Mouse (Mus musculus): ENCODE measurements around the gene Ldlrap1. TPM values are rescaled to one million over a fixed set of nuclear protein-coding genes. Genes with fewer than 3 reads are reported as not detected.

Ldlrap1 gene
- 10 to 100 TPM; 47.4 to 57.0 TPM for polyA plus RNA-seq (2017; shearing (Covaris generic))

DNA sequence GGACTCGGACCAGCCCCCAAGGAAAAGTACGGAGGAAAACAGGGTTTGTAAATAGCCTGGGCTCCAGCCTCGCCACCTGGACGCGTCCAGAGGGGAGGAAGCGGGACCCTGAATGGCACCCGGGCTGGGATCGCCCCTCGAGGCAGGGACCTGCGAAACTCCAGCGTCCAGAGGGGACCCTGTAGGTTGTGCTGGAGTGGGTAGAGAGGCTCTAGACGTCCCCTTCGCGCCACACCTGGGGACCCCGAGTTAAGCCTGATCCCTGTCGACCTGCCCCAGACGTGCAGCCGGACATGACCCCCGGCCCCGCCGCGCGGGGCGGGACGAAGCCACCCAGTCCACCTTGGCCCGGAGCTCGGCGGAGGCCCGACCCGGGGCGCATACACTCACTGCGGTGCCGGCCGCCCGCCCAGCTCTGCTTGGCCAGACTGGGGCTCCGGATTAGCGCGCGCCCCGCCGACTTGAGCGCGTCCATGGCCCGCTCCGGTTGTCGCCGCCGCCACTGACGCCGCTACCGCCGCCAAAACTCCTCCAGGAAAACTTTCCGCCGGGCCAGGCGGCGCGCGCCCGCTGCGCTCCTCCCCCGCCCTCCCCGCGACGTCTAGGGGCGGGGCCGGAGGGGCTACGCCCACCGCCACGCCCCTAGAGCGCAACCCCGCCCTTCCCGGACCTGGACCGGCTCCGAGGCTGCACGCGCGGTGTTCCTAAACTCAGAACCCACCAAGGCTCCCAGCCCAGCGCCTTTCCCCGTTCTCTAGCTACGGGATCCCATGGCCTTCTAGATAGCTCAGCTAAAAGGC lies at the start of gene Ldlrap1:
TSS of gene Ldlrap1 (minus strand) at position 599 of the 800 bp plus-strand sequence.

DNA sequence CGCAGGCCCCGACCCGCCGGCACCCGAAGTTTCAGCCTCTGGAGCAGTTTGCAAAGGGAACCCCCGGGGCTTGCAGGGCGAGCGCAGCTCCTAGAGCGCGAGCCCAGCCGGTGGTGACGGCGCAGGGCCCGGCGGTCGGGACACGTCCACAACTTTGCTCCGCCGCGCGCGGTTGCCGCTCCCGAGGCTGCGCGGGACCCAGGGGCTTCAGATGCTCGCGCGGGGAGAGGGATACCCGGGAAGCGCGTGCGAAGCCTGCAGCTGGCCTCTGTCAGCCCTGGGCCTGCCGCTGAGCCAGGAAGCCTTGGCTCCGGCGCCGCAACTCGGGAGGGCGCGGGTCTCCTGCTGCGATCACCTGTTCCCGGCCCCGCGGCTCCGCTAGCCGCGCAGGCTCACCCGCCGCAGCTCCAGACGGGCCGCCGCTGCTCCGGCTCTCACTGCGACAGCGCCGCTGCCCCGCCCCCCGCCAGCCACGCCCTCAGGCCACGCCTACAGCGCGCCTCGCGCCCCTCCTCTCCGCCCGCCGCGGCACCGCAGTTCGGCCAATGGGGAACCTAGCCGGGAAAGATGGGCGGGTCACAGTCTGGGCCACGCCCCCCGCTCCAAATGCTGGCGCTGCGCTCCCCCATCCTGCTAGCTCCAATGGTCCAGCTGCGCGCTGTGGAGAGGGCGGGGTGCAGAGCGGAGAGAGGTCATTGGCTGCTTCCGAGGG lies 63.8 kb downstream of the Ldlrap1 start, which contains the start of gene Man1c1:
TSS of gene Man1c1 (minus strand) at position 456 of the 712 bp plus-strand sequence.

Other genes with a start within 250 kb of the Ldlrap1 start
- gene Mtfr1l, start 232.6 kb downstream of the Ldlrap1 start, polyA plus RNA-seq (2017; shearing (Covaris generic)): 100 to 1,000 TPM in 1 of 2 experiments, 10 to 100 TPM in 1; 91.7 to 130 TPM
- gene Selenon, start 215.9 kb downstream of the Ldlrap1 start, polyA plus RNA-seq (2017; shearing (Covaris generic)): 1 to 10 TPM; 1.3 to 3.4 TPM
- 1 to 10 TPM; 2.1 to 2.4 TPM for gene Man1c1, start 63.7 kb downstream of the Ldlrap1 start, polyA plus RNA-seq (2017; shearing (Covaris generic))
- gene Maco1, start 85.3 kb upstream of the Ldlrap1 start, polyA plus RNA-seq (2017; shearing (Covaris generic)): 10 to 100 TPM; 18.9 to 26.4 TPM
- gene Rhd, start 96.5 kb upstream of the Ldlrap1 start, polyA plus RNA-seq (2017; shearing (Covaris generic)): 1 to 10 TPM; 2.3 TPM
- 100 to 1,000 TPM; 477 to 612 TPM for gene Tmem50a, start 147.0 kb upstream of the Ldlrap1 start, polyA plus RNA-seq (2017; shearing (Covaris generic))
- 100 to 1,000 TPM; 720 to 760 TPM for gene Rsrp1, start 155.6 kb upstream of the Ldlrap1 start, polyA plus RNA-seq (2017; shearing (Covaris generic))
- gene Syf2, start 162.9 kb upstream of the Ldlrap1 start, polyA plus RNA-seq (2017; shearing (Covaris generic)): 100 to 1,000 TPM; 176 to 207 TPM